Mouse (Mus musculus): ENCODE measurements around the gene Hist1h3g. TPM values are rescaled to one million over a fixed set of nuclear protein-coding genes. Genes with fewer than 3 reads are reported as not detected.
A peak's percentile ranks its signal among the peaks of the same experiment; 100 is the strongest.
"Not testable (repeated sequence)": the region's sequence is repeated elsewhere in the genome, so short reads cannot be mapped to it uniquely, and the experiment has no call there.

Gene Hist1h3g
- total RNA-seq, 2 experiments from 2014 or later = 22.0 to 28.6 TPM

DNA sequence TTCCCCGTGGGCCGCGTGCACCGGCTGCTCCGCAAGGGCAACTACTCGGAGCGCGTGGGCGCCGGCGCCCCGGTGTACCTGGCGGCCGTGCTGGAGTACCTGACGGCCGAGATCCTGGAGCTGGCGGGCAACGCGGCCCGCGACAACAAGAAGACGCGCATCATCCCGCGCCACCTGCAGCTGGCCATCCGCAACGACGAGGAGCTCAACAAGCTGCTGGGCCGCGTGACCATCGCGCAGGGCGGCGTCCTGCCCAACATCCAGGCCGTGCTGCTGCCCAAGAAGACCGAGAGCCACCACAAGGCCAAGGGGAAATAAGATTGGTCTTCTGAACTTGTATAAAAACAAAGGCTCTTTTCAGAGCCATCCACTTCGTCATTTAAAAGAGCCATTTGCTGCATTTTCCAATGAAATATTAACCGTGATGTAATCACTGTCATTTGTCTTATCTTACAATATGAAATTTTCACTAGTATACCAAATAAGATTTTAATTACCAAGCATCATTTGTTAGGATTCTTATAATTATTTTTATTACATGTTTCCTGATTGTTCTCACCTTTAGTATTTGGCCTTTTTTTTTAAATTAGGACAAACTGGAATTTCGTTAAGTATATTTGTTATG lies 39.4 kb downstream of the Hist1h3g start:
- intact Hi-C loops (cut with DNase I) = not testable (repeated sequence)

DNA sequence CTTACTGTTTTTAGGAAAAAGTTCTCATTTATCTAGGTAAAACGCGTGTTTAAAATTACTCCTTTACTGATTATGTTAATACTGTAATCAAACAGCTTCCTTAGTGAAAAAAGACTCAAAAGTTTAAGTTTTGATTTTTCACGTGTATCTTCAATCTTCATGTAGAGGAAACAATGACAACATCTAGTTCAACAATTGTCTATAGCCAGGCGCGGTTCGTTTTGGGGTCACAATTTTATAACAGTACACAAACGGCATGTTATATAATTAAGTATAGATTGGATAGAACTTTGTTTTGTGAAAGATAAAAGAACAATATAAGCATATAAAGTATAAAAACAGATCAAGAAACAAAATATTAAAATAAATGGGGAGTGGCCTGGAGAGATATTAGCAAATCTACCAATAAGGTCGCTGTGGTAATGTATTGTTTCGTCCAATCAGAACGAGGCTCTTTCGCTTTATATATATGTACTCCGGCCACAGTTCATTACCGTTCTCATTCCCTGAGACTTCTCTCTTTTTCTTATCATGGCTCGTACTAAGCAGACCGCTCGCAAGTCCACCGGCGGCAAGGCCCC lies 40.1 kb downstream of the Hist1h3g start, which contains the start of gene Hist1h3d:
Hist1h3d (plus strand) TSS at position 493 of the 581 bp plus-strand sequence.
- intact Hi-C loops (cut with DNase I) = no loop called here
- no peak for DNase-seq

More for the DNA sequence above, 39.4 kb downstream of the Hist1h3g start:
- not testable (repeated sequence) for DNase-seq

GRCm38 (mm10) chr13:23575864-23576313 lies 40.7 kb downstream of the Hist1h3g start:
- DNase-seq; intact Hi-C loops (cut with DNase I): not testable (repeated sequence)

DNA sequence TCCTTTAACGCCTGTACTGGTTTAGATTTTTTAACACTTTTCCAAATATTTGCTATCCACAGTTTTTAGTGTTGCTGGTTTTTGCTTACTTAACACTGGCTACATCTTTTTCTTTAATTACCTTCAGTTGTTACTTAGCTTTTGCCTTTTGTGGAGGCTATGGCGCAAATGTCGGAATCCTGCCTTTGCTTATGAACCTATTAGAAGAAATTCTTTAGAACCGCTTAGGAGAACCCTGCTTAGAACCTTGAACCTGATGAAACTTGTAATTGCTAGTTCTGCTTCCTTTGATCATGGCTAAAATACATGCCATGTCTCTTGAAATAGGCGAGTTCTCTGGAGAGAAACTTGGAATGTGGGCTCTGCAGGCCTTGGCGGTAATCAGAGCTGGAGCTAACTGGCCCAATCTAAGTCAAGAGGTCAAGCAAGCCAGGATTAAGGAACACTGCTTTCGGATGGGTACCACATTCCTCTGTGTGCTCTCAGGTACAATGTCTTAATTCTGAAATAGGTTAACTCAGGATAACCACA lies 41.2 kb downstream of the Hist1h3g start:
- intact Hi-C loops (cut with DNase I) = no loop called here
- DNase-seq = no peak

GRCm38 (mm10) chr13:23576906-23577639 lies 41.9 kb downstream of the Hist1h3g start:
- intact Hi-C loops (cut with DNase I) = no loop called here
- no peak for DNase-seq

DNA sequence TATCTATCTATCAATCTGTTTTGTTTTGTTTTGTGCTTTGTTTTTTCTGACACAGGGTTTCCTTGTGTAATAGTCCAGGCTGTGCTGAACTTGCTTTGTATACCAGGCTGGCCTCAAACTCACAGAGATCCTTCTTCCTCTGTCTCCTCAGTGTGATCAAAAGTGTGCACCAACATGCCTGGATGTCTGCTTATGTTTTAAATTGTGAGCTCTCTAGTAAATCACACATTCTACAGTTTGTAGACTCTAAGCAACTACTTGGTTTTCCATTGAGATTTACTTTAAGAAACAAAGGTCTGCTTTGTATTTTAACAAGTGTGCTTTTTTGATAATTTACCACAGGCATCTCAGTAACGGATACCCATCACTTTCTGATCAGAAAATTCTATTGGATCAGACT lies 42.6 kb downstream of the Hist1h3g start:
- intact Hi-C loops (cut with DNase I) = no loop called here
- DNase-seq = no peak

DNA sequence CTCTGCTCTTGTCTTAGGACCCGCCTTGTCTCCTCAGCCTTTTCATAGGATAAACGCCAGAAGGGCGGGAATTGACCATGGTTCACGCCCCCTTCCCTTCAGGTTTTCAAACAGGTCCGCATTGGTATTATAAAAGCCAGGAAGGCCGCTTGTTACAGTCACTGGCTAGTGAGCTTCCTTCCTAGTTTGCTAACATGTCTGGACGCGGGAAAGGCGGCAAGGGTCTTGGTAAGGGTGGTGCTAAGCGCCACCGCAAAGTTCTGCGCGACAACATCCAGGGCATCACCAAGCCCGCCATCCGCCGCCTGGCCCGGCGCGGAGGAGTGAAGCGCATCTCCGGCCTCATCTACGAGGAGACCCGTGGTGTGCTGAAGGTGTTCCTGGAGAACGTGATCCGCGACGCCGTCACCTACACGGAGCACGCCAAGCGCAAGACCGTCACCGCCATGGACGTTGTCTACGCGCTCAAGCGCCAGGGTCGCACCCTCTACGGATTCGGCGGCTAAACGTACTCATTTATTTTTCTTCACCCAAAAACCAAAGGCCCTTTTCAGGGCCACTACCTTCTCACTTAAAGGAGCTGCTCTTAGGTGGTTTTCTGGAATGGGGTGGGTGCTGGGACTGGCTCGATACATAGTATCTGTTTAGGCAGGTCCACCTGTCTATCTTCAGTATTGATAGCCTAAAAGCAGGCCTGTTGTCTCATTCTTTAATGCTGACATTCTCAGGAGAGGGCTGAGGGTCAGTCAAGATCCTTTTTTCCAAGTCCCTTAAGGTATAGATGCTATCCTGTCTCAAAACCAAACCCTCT lies 46.4 kb downstream of the Hist1h3g start, which contains the start of gene Hist1h4d:
Hist1h4d (plus strand) TSS at position 191 of the 811 bp plus-strand sequence.
- DNase-seq = peak; percentile 93
- intact Hi-C loops (cut with DNase I) = loop anchor here (5.0 kb wide), 1 partner anchor 106 kb away; no protein-coding TSS in a partner anchor

DNA sequence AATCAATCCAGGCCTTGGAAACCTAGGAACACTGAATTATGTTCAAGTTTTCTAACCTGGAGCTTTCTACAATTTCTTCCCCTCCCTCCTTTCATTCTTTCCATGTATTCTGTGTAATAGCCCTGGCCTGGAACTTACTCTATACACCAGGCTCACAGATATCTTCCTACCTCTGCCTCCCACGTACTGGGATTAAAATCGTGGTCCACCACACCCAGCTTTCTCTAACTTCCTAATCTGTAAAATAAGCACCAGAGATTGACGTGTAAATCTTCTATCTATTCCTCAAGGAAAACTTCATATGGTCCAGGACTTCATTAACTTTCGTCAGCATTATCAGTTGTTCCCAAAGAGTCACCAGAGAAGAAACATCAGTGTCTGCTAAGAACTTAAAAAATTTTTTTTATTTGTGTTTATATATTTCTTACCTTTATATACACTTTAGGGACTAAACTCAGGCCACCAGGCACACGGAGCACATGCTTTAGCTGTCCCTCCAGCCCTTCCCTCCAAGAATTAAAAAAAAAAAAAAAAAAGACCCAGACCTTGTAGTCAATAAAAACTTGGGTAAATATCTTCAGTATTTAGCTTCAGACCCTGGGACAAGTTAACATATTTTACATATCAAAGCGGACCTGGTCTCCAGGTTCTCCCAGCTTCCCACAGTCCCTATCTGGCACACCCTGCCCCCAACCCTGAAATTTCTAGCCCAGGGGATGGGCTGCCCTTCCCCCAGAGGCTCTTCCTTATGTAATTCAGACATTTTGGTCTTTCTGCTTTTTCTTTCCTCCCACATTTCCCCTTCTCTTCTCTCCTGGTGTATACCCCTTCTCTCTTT lies 47.2 kb downstream of the Hist1h3g start:
- DNase-seq = no peak
- intact Hi-C loops (cut with DNase I) = loop anchor here (5.0 kb wide), 1 partner anchor 105 kb away; no protein-coding TSS in a partner anchor

DNA sequence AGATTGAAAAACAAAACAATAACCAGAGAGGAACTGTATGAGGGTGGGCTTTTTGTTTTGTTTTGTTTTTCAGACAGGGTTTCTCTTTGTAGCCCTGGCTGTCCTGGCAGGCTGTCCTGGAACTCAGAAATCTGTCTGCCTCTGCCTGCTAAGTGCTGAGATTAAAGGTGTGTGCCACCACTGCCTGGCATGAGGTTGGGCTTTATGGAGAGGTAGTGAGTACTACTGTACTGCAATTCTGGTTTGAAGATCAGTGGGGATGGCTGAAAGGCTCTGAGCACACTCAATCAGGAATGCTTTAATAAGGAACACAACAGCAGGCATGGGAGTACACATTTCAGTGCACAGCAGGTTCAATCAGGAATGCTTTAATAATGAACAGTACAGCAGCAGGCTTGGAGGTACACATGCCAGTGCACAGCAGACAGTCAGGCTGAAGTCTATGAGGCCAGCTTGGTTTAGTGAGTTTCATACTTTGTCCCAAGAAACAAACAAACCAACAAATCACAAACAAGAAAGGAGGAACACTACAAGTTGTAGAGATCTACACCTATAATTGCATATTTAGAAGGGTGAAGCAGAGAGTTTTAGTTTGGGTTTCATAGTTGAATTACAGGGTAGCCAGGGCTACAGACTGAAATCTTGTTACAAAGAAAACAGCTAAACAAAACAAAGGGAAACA lies 48.3 kb downstream of the Hist1h3g start:
- no peak for DNase-seq
- intact Hi-C loops (cut with DNase I) = loop anchor here (5.0 kb wide), 1 partner anchor 104 kb away; no protein-coding TSS in a partner anchor

GRCm38 (mm10) chr13:23584331-23584730 lies 49.1 kb downstream of the Hist1h3g start:
- intact Hi-C loops (cut with DNase I) = loop anchor here (5.0 kb wide), 1 partner anchor 103 kb away; no protein-coding TSS in a partner anchor
- no peak for DNase-seq

DNA sequence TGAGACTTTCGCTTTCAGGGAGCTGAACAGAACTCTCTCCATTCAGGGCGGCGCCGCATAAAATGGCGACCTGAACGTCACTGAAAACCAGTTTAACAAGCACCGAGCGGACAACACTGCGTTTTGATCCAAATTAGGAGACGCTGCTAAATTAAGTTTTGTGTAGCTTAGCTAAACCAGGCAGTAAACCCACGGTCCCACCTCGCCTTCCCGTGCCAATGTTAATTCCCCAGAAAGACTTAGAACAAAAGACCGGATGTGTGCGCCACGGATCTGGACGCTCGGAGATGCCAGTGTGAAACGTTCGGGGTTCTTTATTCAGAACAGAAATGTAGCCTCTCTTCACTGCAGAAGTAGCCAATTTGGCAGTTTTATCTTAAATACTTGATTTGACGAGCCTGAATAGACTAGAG lies 49.8 kb downstream of the Hist1h3g start:
- DNase-seq = peak; percentile 64
- intact Hi-C loops (cut with DNase I) = no loop called here

Small RNAs within 50 kb of the gene (microRNA-seq; reads per million reads assigned to microRNA genes)
- not detected for gene Gm44297
- not detected for gene Gm44359
- gene Gm44394 = not detected
- gene n-TStga1 = not detected

Other genes with a start within 250 kb of the Hist1h3g start
- 10 to 100 TPM; 42.6 to 49.5 TPM for gene Zfp322a, start 166.2 kb upstream of the Hist1h3g start, total RNA-seq (2021)
- gene Abt1, start 111.6 kb upstream of the Hist1h3g start, total RNA-seq (2021) = 1 to 10 TPM; 5.6 to 6.1 TPM
- not detected for gene Btn1a1, start 69.5 kb upstream of the Hist1h3g start, total RNA-seq (2021)
- not detected for gene Btn2a2, start 46.6 kb upstream of the Hist1h3g start, total RNA-seq (2021)
- 100 to 1,000 TPM; 441 to 470 TPM for gene Hist1h4h, start 4.4 kb upstream of the Hist1h3g start, total RNA-seq (2021)
- 10 to 100 TPM; 74.6 to 86.0 TPM for gene Hist1h2af, start 1.5 kb upstream of the Hist1h3g start, total RNA-seq (2021)
- gene Hist1h2bh, start 8.0 kb downstream of the Hist1h3g start, total RNA-seq (2021) = 1 to 10 TPM; 4.5 to 6.1 TPM
- gene Hist1h3f, start 8.6 kb downstream of the Hist1h3g start, total RNA-seq (2021) = 10 to 100 TPM; 42.2 to 44.0 TPM
- 100 to 1,000 TPM; 224 to 235 TPM for gene Hist1h4f, start 16.2 kb downstream of the Hist1h3g start, total RNA-seq (2021)
- gene Hist1h1d, start 17.8 kb downstream of the Hist1h3g start, total RNA-seq (2021) = 10 to 100 TPM; 12.0 to 12.4 TPM
- 100 to 1,000 TPM; 130 to 134 TPM for gene Hist1h3e, start 26.9 kb downstream of the Hist1h3g start, total RNA-seq (2021)
- gene Hist1h2ae, start 35.8 kb downstream of the Hist1h3g start, total RNA-seq (2021) = 10 to 100 TPM; 24.5 to 31.0 TPM
- 100 to 1,000 TPM; 203 to 225 TPM for gene Hist1h2bg, start 36.0 kb downstream of the Hist1h3g start, total RNA-seq (2021)
- gene Hist1h2bf, start 38.8 kb downstream of the Hist1h3g start, total RNA-seq (2021) = 100 to 1,000 TPM in 1 of 2 experiments, 10 to 100 TPM in 1; 87.5 to 105 TPM
- 10 to 100 TPM; 18.6 to 25.5 TPM for gene Hist1h2ad, start 39.0 kb downstream of the Hist1h3g start, total RNA-seq (2021)
- 10 to 100 TPM; 18.8 to 24.3 TPM for gene Hist1h3d, start 40.3 kb downstream of the Hist1h3g start, total RNA-seq (2021)
- 100 to 1,000 TPM; 177 to 192 TPM for gene Hist1h4d, start 46.2 kb downstream of the Hist1h3g start, total RNA-seq (2021)
- gene Hist1h2be, start 85.7 kb downstream of the Hist1h3g start, total RNA-seq (2021) = 10 to 100 TPM; 13.0 to 16.9 TPM
- gene Hist1h1e, start 87.1 kb downstream of the Hist1h3g start, total RNA-seq (2021) = 100 to 1,000 TPM; 112 to 117 TPM
- 1 to 10 TPM; 4.8 to 5.4 TPM for gene Hist1h2ac, start 148.5 kb downstream of the Hist1h3g start, total RNA-seq (2021)
- 10 to 100 TPM; 16.7 to 17.0 TPM for gene Hist1h2bc, start 148.8 kb downstream of the Hist1h3g start, total RNA-seq (2021)
- not detected for gene Hist1h1t, start 160.4 kb downstream of the Hist1h3g start, total RNA-seq (2021)
- gene Hist1h4c, start 163.0 kb downstream of the Hist1h3g start, total RNA-seq (2021) = 100 to 1,000 TPM; 109 to 126 TPM
- 1 to 10 TPM; 1.7 to 2.3 TPM for gene Hfe, start 175.4 kb downstream of the Hist1h3g start, total RNA-seq (2021)
- 100 to 1,000 TPM; 154 to 166 TPM for gene Hist1h1c, start 203.4 kb downstream of the Hist1h3g start, total RNA-seq (2021)
- gene Hist1h3c, start 210.2 kb downstream of the Hist1h3g start, total RNA-seq (2021) = 10 to 100 TPM; 39.8 to 41.0 TPM
- 10 to 100 TPM; 62.4 to 81.1 TPM for gene Hist1h2bb, start 211.3 kb downstream of the Hist1h3g start, total RNA-seq (2021)
- 100 to 1,000 TPM; 116 to 120 TPM for gene Hist1h2ab, start 215.7 kb downstream of the Hist1h3g start, total RNA-seq (2021)
- gene Hist1h3b, start 216.8 kb downstream of the Hist1h3g start, total RNA-seq (2021) = 100 to 1,000 TPM in 1 of 2 experiments, 10 to 100 TPM in 1; 95.4 to 102 TPM
- gene Hist1h4b, start 221.6 kb downstream of the Hist1h3g start, total RNA-seq (2021) = 100 to 1,000 TPM; 139 to 151 TPM
- 100 to 1,000 TPM; 134 to 137 TPM for gene Hist1h4a, start 225.8 kb downstream of the Hist1h3g start, total RNA-seq (2021)
- 100 to 1,000 TPM; 114 to 125 TPM for gene Hist1h3a, start 227.0 kb downstream of the Hist1h3g start, total RNA-seq (2021)
- gene Hist1h1a, start 228.2 kb downstream of the Hist1h3g start, total RNA-seq (2021) = 10 to 100 TPM; 62.9 to 79.4 TPM
- gene Trim38, start 234.5 kb downstream of the Hist1h3g start, total RNA-seq (2021) = not detected